8 mouse cellular contexts compared by ENCODE assay signal in genomic region chr11:105178516-105178915, GRCm38 (mm10). TPM values are rescaled to one million over a fixed set of nuclear protein-coding genes. Genes with fewer than 3 reads are reported as not detected.
DNase-seq lines count a peak whose midpoint lies in the region; ATAC-seq and TF ChIP-seq lines count a peak whose summit lies in the region.

Gene Tlk2 (plus strand): TSS chr11:105178807.

- no peak for DNase-seq in layer of hippocampus, adult 18-20 months (ENCODE audit: low spot score in 2 of 2)
- DNase-seq in layer of hippocampus, adult 9-10 months (ENCODE audit: low spot score), result no peak
- DNase-seq in brain, embryonic 14.5 days (ENCODE audit: low read depth), result no peak
- no peak for DNase-seq in gonadal fat pad, adult 2 months (ENCODE audit: low read depth)
- DNase-seq in T-cell, adult 2 months (ENCODE audit: low spot score), result no peak
- no peak for DNase-seq in right cerebral cortex, postnatal 14 days

- H3K36me3 ChIP-seq in intestine, embryonic 16.5 days (ENCODE audit: control insufficient read depth, insufficient read depth, low read length), result no peaks in the 10 kb centered on the region
- H3K36me3 ChIP-seq in macrophage (ENCODE audit: inconsistent target), result no peaks in the 10 kb centered on the region

- no peaks in the 10 kb centered on the region for H3K27me3 ChIP-seq in intestine, embryonic 16.5 days (replicated peaks; ENCODE audit: control insufficient read depth, insufficient read depth, low read length)

- peaks cover 14% of the 10 kb centered on the region for H3K79me2 ChIP-seq in macrophage (ENCODE audit: inconsistent target)

- no peak for TF ChIP-seq POLR2A in brain, embryonic 14.5 days (IDR thresholded peaks at IDR 0.05; ENCODE audit: borderline replicate concordance, extremely low read depth, insufficient read depth, insufficient read length, poor library complexity, severe bottlenecking)

- H3K27ac ChIP-seq in intestine, embryonic 16.5 days (ENCODE audit: low read length), result no peak within 1 kb of the TSS
- H3K27ac ChIP-seq in macrophage, result no peak within 1 kb of the TSS

- no peaks in the 10 kb centered on the region for H3K9me3 ChIP-seq in intestine, embryonic 16.5 days (ENCODE audit: control insufficient read depth, low read length)

- 49% methylated on average over 2 of the region's 2 CpGs for WGBS in intestine, embryonic 16.5 days
- WGBS in macrophage (ENCODE audit: missing documents), result 60% methylated on average over 1 of the region's 2 CpGs

- H3K9ac ChIP-seq in intestine, embryonic 16.5 days (ENCODE audit: low read depth, low read length), result no peak within 1 kb of the TSS

- H3K4me2 ChIP-seq in intestine, embryonic 16.5 days (ENCODE audit: low read depth, low read length), result peak within 1 kb of the TSS; percentile 87; the same call in 1 of the 2 replicates

- no peak for TF ChIP-seq CTCF in brain, embryonic 14.5 days (IDR thresholded peaks at IDR 0.05; ENCODE audit: borderline replicate concordance, extremely low read depth, insufficient read depth, insufficient read length)

- peaks cover 15% of the 10 kb centered on the region for H3K4me1 ChIP-seq in intestine, embryonic 16.5 days (ENCODE audit: control insufficient read depth, insufficient read depth, low read length)

- no peak for ATAC-seq in intestine, embryonic 16.5 days

- peak within 1 kb of the TSS; percentile 98; the same call in 1 of the 2 replicates for H3K4me3 ChIP-seq in intestine, embryonic 16.5 days (ENCODE audit: low read length)
- H3K4me3 ChIP-seq in macrophage (ENCODE audit: inconsistent target), result no peak within 1 kb of the TSS

RNA-seq across cellular contexts. Expression of gene Tlk2, which starts in this region (rescaled TPM):
- 10 to 100 TPM; 45.8 to 46.2 TPM for total RNA-seq in layer of hippocampus, adult 18-20 months (2021)
- polyA plus RNA-seq in brain, embryonic 14.5 days (2012; rRNA removed), result 50.6 and 53.9 TPM in 2 replicates
- polyA plus RNA-seq in gonadal fat pad, adult 2 months (2012; rRNA removed), result 19.9 and 22.8 TPM in 2 replicates
- polyA plus RNA-seq in intestine, embryonic 16.5 days (2015; fragmentation: Nextera tagmentation; extraction: Ambion mirVana), result 8.4 and 9.3 TPM in 2 replicates
- 100 to 1,000 TPM in 24 of 26 experiments, 10 to 100 TPM in 2; 96.5 to 340 (median 136) TPM for total RNA-seq in macrophage (2018; cell fraction: chromatin; rRNA removed)
- 10 to 100 TPM; 28.6 to 65.0 (median 45.4) TPM for total RNA-seq in macrophage (2018; cell fraction: cytosol; rRNA removed)
- total RNA-seq in macrophage (2018; cell fraction: nucleus; rRNA removed), result 100 to 1,000 TPM in 3 of 26 experiments, 10 to 100 TPM in 23; 49.9 to 251 (median 81.0) TPM
- 24.2 to 43.0 TPM (median 26.1 TPM) in 3 replicates for polyA plus RNA-seq in macrophage (2018)
